Mouse (Mus musculus): ENCODE measurements at regions not wholly inside any gene's neighbourhood (a gene's known extent, or its start where the extent isn't known, plus 50 kb on each side); places are given as distances from the start of the nearest gene placed in this dataset.

DNA sequence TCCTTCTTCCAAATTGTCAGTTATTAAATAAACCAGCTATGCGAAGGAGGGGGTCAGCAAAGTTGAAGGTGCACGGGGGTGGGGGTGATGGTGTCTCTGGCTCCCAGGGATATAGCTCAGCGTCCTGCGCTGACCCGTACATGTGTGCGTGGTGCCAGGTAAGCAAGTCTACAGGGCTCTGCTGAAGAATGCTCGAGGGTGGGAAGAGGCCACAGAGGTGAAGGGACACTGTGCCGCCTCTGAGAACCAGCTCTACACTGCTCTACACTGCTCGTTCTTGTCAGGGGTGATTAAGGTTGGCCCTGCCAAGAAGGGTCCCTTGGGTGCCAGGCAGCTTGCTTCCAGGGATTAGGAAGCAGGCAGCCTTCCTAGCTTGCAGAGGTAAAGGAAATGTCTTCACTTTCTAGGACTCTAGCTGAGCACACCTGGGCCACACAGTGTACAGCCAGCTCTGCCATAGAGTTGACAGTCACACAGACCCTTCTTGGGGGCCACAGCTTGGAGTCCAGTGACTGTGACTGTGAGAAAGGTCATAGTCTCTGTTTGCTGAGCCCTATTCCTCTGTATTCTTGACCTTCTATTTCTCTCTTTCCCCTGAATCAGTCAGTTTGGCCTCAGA is 64.7 kb upstream of the Gm11733 start:
- Histone ChIP-seq H3K4me1 (replicated peaks; ENCODE audit: control insufficient read depth, insufficient read depth, low read length) (peaks cover 19% of the 10 kb centered on the region), H3K9ac (replicated peaks; ENCODE audit: low read depth, low read length) (no peak overlapping the region), H3K27me3 (replicated peaks; ENCODE audit: control insufficient read depth, insufficient read depth, low read length) (0 out of 2 replicates have a peak, but pooled peaks cover 2% of the 10 kb centered on the region), H3K4me3 (replicated peaks; ENCODE audit: low read length) (no peak overlapping the region), H3K27ac (ENCODE audit: low read length) (no peak overlapping the region), H3K36me3 (ENCODE audit: control insufficient read depth, insufficient read depth) (no peaks in the 10 kb centered on the region), H3K9me3 (ENCODE audit: control insufficient read depth, low read length) (no peaks in the 10 kb centered on the region; the same call in 1 of the 2 replicates), H3K4me2 (ENCODE audit: low read length) (no peak overlapping the region)
- WGBS = 86% methylated on average over 9 of the region's 9 CpGs
- ATAC-seq = no peak

DNA sequence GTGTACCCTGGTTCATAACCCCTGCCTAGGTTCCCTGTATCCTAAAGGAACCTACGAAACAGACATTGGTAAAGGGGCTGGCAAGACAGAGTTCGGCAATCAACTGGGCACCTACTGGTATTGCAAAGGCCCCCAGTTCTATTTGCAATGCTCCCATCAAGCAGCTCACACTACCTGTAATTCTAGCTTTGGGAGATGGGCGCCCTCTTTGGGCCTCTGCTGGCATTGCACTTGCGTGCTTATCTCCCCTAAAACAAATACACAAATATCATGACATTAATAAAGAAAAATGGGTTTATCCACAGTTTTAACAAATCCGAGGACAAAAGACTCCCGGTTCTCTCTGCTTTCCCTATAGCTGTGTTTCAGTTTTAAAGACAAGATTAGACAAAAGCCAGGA is 61.5 kb upstream of the Gm11733 start:
- H3K4me1 ChIP-seq (replicated peaks; ENCODE audit: control insufficient read depth, insufficient read depth, low read length) = no peaks in the 10 kb centered on the region
- ATAC-seq = no peak
- H3K4me2 ChIP-seq (ENCODE audit: low read length) = no peak overlapping the region
- H3K4me3 ChIP-seq (replicated peaks; ENCODE audit: low read length) = no peak overlapping the region
- H3K27ac ChIP-seq (ENCODE audit: low read length) = no peak overlapping the region
- H3K9me3 ChIP-seq (ENCODE audit: control insufficient read depth, low read length) = no peaks in the 10 kb centered on the region; the same call in 1 of the 2 replicates
- no peak overlapping the region for H3K9ac ChIP-seq (replicated peaks; ENCODE audit: low read depth, low read length)
- H3K27me3 ChIP-seq (replicated peaks; ENCODE audit: control insufficient read depth, insufficient read depth, low read length) = 0 out of 2 replicates have a peak, but pooled peaks cover 2% of the 10 kb centered on the region
- WGBS = 93% methylated on average over 6 of the region's 6 CpGs
- H3K36me3 ChIP-seq (ENCODE audit: control insufficient read depth, insufficient read depth) = no peaks in the 10 kb centered on the region

DNA sequence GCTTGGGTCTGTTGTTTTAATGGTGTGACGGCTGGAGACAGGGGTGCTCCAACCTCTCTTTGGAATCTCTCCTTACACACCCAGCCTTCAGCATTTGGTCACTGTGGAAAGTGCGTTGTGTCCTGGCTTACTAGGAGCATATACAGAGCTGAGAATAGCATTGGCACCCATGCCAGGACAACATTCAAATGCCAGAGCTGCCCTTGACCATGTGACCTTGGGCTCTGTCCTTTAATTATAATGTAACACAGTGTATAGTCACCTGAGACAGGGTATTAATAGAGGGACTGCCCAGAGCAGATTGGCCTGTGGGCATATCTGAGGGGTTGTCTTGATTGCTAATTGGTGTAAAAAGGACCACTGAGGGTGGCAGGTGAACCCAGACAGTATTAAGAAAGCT is 60.7 kb upstream of the Gm11733 start:
- no peak overlapping the region for H3K27ac ChIP-seq (ENCODE audit: low read length)
- no peaks in the 10 kb centered on the region for H3K36me3 ChIP-seq (ENCODE audit: control insufficient read depth, insufficient read depth)
- H3K4me2 ChIP-seq (ENCODE audit: low read length) = no peak overlapping the region
- H3K9ac ChIP-seq (replicated peaks; ENCODE audit: low read depth, low read length) = no peak overlapping the region
- 93% methylated on average over 2 of the region's 2 CpGs for WGBS
- H3K4me1 ChIP-seq (replicated peaks; ENCODE audit: control insufficient read depth, insufficient read depth, low read length) = no peaks in the 10 kb centered on the region
- 0 out of 2 replicates have a peak, but pooled peaks cover 2% of the 10 kb centered on the region for H3K27me3 ChIP-seq (replicated peaks; ENCODE audit: control insufficient read depth, insufficient read depth, low read length)
- ATAC-seq = no peak
- H3K9me3 ChIP-seq (ENCODE audit: control insufficient read depth, low read length) = no peaks in the 10 kb centered on the region; the same call in 1 of the 2 replicates
- no peak overlapping the region for H3K4me3 ChIP-seq (replicated peaks; ENCODE audit: low read length)

GRCm38 (mm10) chr11:117425466-117425865 is 58.7 kb upstream of the Gm11733 start:
- Histone ChIP-seq H3K4me1 (replicated peaks; ENCODE audit: control insufficient read depth, insufficient read depth, low read length) (no peaks in the 10 kb centered on the region), H3K9me3 (ENCODE audit: control insufficient read depth, low read length) (no peaks in the 10 kb centered on the region; the same call in 1 of the 2 replicates), H3K4me2 (ENCODE audit: low read length) (no peak overlapping the region), H3K27ac (ENCODE audit: low read length) (no peak overlapping the region), H3K36me3 (ENCODE audit: control insufficient read depth, insufficient read depth) (no peaks in the 10 kb centered on the region), H3K4me3 (replicated peaks; ENCODE audit: low read length) (no peak overlapping the region), H3K9ac (replicated peaks; ENCODE audit: low read depth, low read length) (no peak overlapping the region), H3K27me3 (replicated peaks; ENCODE audit: control insufficient read depth, insufficient read depth, low read length) (0 out of 2 replicates have a peak, but pooled peaks cover 2% of the 10 kb centered on the region)
- ATAC-seq = no peak
- WGBS = 54% methylated on average over 8 of the region's 9 CpGs

GRCm38 (mm10) chr11:117425927-117426326 is 58.2 kb upstream of the Gm11733 start:
- 43% methylated on average over 12 of the region's 12 CpGs for WGBS
- no peak for ATAC-seq
- Histone ChIP-seq H3K27me3 (replicated peaks; ENCODE audit: control insufficient read depth, insufficient read depth, low read length) (0 out of 2 replicates have a peak, but pooled peaks cover 2% of the 10 kb centered on the region), H3K4me3 (replicated peaks; ENCODE audit: low read length) (no peak overlapping the region), H3K4me2 (ENCODE audit: low read length) (no peak overlapping the region), H3K9me3 (ENCODE audit: control insufficient read depth, low read length) (no peaks in the 10 kb centered on the region; the same call in 1 of the 2 replicates), H3K9ac (replicated peaks; ENCODE audit: low read depth, low read length) (no peak overlapping the region), H3K4me1 (replicated peaks; ENCODE audit: control insufficient read depth, insufficient read depth, low read length) (no peaks in the 10 kb centered on the region), H3K27ac (ENCODE audit: low read length) (no peak overlapping the region), H3K36me3 (ENCODE audit: control insufficient read depth, insufficient read depth) (no peaks in the 10 kb centered on the region)

DNA sequence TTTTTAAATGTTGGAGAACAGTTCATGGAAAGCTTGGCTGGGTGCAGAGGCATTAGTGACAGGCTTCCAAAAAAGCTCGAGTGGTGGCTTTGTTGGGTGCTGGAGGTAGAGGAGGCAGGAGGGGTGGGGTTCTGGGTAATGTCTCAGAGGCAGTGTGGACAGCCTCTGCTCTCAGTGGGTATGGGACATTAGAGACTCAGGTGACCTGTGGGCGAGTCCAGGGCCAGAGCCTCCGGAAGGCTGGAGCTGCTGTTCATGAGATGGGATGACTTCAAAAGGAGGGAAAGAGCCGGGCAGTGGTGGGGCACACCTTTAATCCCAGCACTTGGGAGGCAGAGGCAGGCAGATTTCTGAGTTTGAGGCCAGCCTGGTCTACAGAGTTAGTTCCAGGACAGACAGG is 57.5 kb upstream of the Gm11733 start:
- Histone ChIP-seq H3K4me1 (replicated peaks; ENCODE audit: control insufficient read depth, insufficient read depth, low read length) (no peaks in the 10 kb centered on the region), H3K36me3 (ENCODE audit: control insufficient read depth, insufficient read depth) (no peaks in the 10 kb centered on the region), H3K4me3 (replicated peaks; ENCODE audit: low read length) (no peak overlapping the region), H3K4me2 (ENCODE audit: low read length) (no peak overlapping the region), H3K9ac (replicated peaks; ENCODE audit: low read depth, low read length) (no peak overlapping the region), H3K27me3 (replicated peaks; ENCODE audit: control insufficient read depth, insufficient read depth, low read length) (0 out of 2 replicates have a peak, but pooled peaks cover under 1% of the 10 kb centered on the region), H3K9me3 (ENCODE audit: control insufficient read depth, low read length) (no peaks in the 10 kb centered on the region; the same call in 1 of the 2 replicates), H3K27ac (ENCODE audit: low read length) (no peak overlapping the region)
- 84% methylated on average over 4 of the region's 4 CpGs for WGBS
- ATAC-seq = no peak

DNA sequence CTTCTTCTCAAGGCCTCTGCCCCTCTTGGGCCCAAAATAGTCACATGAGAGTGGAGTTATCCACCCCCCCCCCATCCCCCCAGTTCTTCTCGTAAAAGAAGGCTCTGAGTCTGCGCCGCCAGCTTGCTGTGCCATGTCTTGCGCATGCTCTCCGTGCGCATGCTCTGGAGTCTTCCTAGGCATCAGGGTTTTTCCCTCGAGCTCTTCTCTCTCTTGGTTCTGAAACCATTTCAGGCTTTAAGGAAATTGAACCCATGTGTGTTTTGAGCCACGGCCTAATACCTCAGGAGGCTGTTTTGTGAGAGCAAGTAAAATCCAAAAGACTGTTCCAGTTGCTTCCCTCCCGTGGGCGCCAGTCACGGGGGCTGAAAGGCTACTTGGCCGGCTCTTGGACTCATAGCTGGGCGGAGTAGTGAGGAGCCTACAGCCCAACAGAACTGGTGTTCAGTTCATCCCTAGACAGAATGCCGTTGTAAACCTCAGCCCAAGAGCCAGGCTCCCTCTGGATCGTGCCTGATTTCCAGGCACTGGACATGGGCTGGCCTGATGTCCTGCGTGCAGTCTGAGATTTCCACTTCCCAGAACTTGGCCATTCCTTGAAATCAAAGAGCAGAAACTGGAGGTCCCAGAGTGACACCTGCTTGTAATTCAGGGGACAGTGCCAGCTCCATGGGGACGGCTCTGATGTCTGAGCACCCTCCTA is 56.2 kb upstream of the Gm11733 start:
- Histone ChIP-seq H3K4me3 (replicated peaks; ENCODE audit: low read length) (no peak overlapping the region), H3K9ac (replicated peaks; ENCODE audit: low read depth, low read length) (no peak overlapping the region), H3K36me3 (ENCODE audit: control insufficient read depth, insufficient read depth) (no peaks in the 10 kb centered on the region), H3K4me2 (ENCODE audit: low read length) (no peak overlapping the region), H3K9me3 (ENCODE audit: control insufficient read depth, low read length) (no peaks in the 10 kb centered on the region), H3K4me1 (replicated peaks; ENCODE audit: control insufficient read depth, insufficient read depth, low read length) (no peaks in the 10 kb centered on the region), H3K27ac (ENCODE audit: low read length) (no peak overlapping the region), H3K27me3 (replicated peaks; ENCODE audit: control insufficient read depth, insufficient read depth, low read length) (no peaks in the 10 kb centered on the region)
- ATAC-seq = no peak
- WGBS = 86% methylated on average over 17 of the region's 17 CpGs

DNA sequence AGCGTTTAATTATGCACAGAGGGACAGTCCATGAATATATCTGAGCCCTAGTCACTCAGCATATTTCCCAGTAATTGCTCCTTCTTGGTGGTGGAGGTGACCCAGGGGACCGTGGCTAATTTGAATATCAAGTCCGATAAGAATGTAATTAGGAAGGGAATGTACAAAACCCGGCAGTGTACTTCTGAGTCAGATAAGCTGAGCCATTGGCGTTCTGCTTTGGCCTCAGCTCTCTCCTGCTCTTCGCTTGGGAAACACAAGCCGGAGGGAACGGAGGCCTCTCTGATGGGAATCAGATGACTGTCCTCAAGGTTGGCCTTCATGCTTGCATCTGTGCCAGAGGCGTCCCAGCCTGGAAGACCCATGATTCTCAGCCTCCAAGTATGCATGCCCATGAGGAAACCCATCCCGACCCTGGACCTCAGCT is 54.8 kb upstream of the Gm11733 start:
- no peak overlapping the region for H3K4me3 ChIP-seq (replicated peaks; ENCODE audit: low read length)

GRCm38 (mm10) chr11:117429894-117430293 is 54.3 kb upstream of the Gm11733 start:
- Histone ChIP-seq H3K9ac (replicated peaks; ENCODE audit: low read depth, low read length) (no peak overlapping the region), H3K4me2 (ENCODE audit: low read length) (no peak overlapping the region), H3K27me3 (replicated peaks; ENCODE audit: control insufficient read depth, insufficient read depth, low read length) (no peaks in the 10 kb centered on the region), H3K9me3 (ENCODE audit: control insufficient read depth, low read length) (no peaks in the 10 kb centered on the region), H3K36me3 (ENCODE audit: control insufficient read depth, insufficient read depth) (no peaks in the 10 kb centered on the region), H3K4me3 (replicated peaks; ENCODE audit: low read length) (no peak overlapping the region), H3K27ac (ENCODE audit: low read length) (no peak overlapping the region), H3K4me1 (replicated peaks; ENCODE audit: control insufficient read depth, insufficient read depth, low read length) (no peaks in the 10 kb centered on the region)
- no peak for ATAC-seq
- 44% methylated on average over 8 of the region's 8 CpGs for WGBS

More for the DNA sequence above, 54.8 kb upstream of the Gm11733 start:
- no peaks in the 10 kb centered on the region for H3K27me3 ChIP-seq (replicated peaks; ENCODE audit: control insufficient read depth, insufficient read depth, low read length)
- no peaks in the 10 kb centered on the region for H3K4me1 ChIP-seq (replicated peaks; ENCODE audit: control insufficient read depth, insufficient read depth, low read length)
- no peaks in the 10 kb centered on the region for H3K36me3 ChIP-seq (ENCODE audit: control insufficient read depth, insufficient read depth)
- H3K9me3 ChIP-seq (ENCODE audit: control insufficient read depth, low read length) = no peaks in the 10 kb centered on the region
- WGBS = 60% methylated on average over 10 of the region's 10 CpGs
- H3K4me2 ChIP-seq (ENCODE audit: low read length) = no peak overlapping the region
- no peak overlapping the region for H3K9ac ChIP-seq (replicated peaks; ENCODE audit: low read depth, low read length)
- ATAC-seq = no peak
- H3K27ac ChIP-seq (ENCODE audit: low read length) = no peak overlapping the region

Data from forebrain, embryonic 16.5 days (tissue).